Mouse (Mus musculus): ENCODE results near the gene Ppp2r5c. TPM values are rescaled to one million over a fixed set of nuclear protein-coding genes. Genes with fewer than 3 reads are reported as not detected.

Gene Ppp2r5c
- total and polyA plus RNA-seq, 3 experiments = 72.0 to 100.0 (median 93.9) TPM

- H3K4me1 ChIP-seq (ENCODE audit: control insufficient read depth in 1 of 2, insufficient read depth in 2 of 2, low read length in 2 of 2) = no peaks in the 10 kb centered on the region
- no peak overlapping the region for H3K4me3 ChIP-seq (ENCODE audit: control insufficient read depth in 1 of 2, insufficient read depth in 1 of 2, low read depth in 2 of 2, low read length in 2 of 2)
- H3K27me3 ChIP-seq (ENCODE audit: control insufficient read depth in 1 of 2, insufficient read depth in 2 of 2, low read length in 2 of 2) = no peaks in the 10 kb centered on the region
- H3K36me3 ChIP-seq (ENCODE audit: control insufficient read depth in 1 of 2, insufficient read depth in 2 of 2, low read length in 2 of 2) = no peaks in the 10 kb centered on the region
- H3K27ac ChIP-seq (ENCODE audit: control insufficient read depth, low read depth, low read length) = no peak overlapping the region
- H3K9me3 ChIP-seq (replicated peaks; ENCODE audit: insufficient read depth, low read length) = no peaks in the 10 kb centered on the region
- no peaks in the 10 kb centered on the region for H3K79me2 ChIP-seq (ENCODE audit: control insufficient read depth, insufficient read depth, low read length, poor library complexity)
- TF ChIP-seq JUND (IDR thresholded peaks at IDR 0.05; ENCODE audit: low read depth, low read length) (no peak), MEF2A (IDR thresholded peaks at IDR 0.05; ENCODE audit: extremely low read depth, insufficient replicate concordance, low read depth, low read length, poor library complexity, severe bottlenecking) (no peak), MAX (IDR thresholded peaks at IDR 0.05; ENCODE audit: low read length) (no peak), RAD21 (IDR thresholded peaks at IDR 0.05; ENCODE audit: low read depth, low read length) (no peak), ZNF384 (IDR thresholded peaks at IDR 0.05; ENCODE audit: low read depth, low read length) (no peak), SMC3 (IDR thresholded peaks at IDR 0.05; ENCODE audit: low read depth, low read length) (no peak), UBTF (IDR thresholded peaks at IDR 0.05; ENCODE audit: borderline replicate concordance, insufficient read depth, low read depth, low read length) (no peak), ZC3H11A (IDR thresholded peaks at IDR 0.05; ENCODE audit: low read depth, low read length) (no peak), NRF1 (IDR thresholded peaks at IDR 0.05; ENCODE audit: insufficient read depth, low read depth, low read length, poor library complexity, severe bottlenecking) (no peak), TBP (IDR thresholded peaks at IDR 0.05; ENCODE audit: low read depth, low read length) (no peak), CHD2 (IDR thresholded peaks at IDR 0.05; ENCODE audit: low read length) (no peak), CTCF (IDR thresholded peaks at IDR 0.05 in 2 of 3, conservative IDR thresholded peaks at IDR 0.05 in 1 of 3; ENCODE audit: control insufficient read depth in 1 of 3, insufficient read depth in 1 of 3, low read depth in 2 of 3, low read length in 3 of 3, poor library complexity in 1 of 3, severe bottlenecking in 1 of 3) (no peak), GATA1 (IDR thresholded peaks at IDR 0.05; ENCODE audit: low read depth, low read length) (no peak), TCF12 (IDR thresholded peaks at IDR 0.05; ENCODE audit: low read depth, low read length) (no peak), KAT2A (conservative IDR thresholded peaks at IDR 0.05; ENCODE audit: low read depth, low read length) (no peak), POLR2A (IDR thresholded peaks at IDR 0.05; ENCODE audit: control insufficient read depth in 1 of 2, insufficient read depth in 1 of 2, low read depth in 1 of 2, low read length in 2 of 2, poor library complexity in 1 of 2) (no peak), ZMIZ1 (IDR thresholded peaks at IDR 0.05; ENCODE audit: low read depth, low read length) (no peak), TAL1 (IDR thresholded peaks at IDR 0.05; ENCODE audit: low read length) (no peak), ZKSCAN1 (IDR thresholded peaks at IDR 0.05; ENCODE audit: low read depth, low read length) (no peak), SIN3A (IDR thresholded peaks at IDR 0.05; ENCODE audit: low read length) (no peak)
- no peak for DNase-seq (ENCODE audit: low read depth, low spot score)
- no peak overlapping the region for H3K9ac ChIP-seq (ENCODE audit: control insufficient read depth, low read depth, low read length, poor library complexity, severe bottlenecking)
These were observed 131.4 kb downstream of the Ppp2r5c start for GRCm38 (mm10) chr12:110578333-110578732.

GRCm38 (mm10) chr12:110588622-110589021 lies 141.7 kb downstream of the Ppp2r5c start:
- H3K4me3 ChIP-seq (ENCODE audit: control insufficient read depth in 1 of 2, insufficient read depth in 1 of 2, low read depth in 2 of 2, low read length in 2 of 2) = peak overlapping the region in 1 of 2 experiments; percentile 32; a peak in 2 of 4 replicates
- no peaks in the 10 kb centered on the region for H3K27me3 ChIP-seq (ENCODE audit: control insufficient read depth in 1 of 2, insufficient read depth in 2 of 2, low read length in 2 of 2)
- peak overlapping the region; percentile 14 for H3K9ac ChIP-seq (ENCODE audit: control insufficient read depth, low read depth, low read length, poor library complexity, severe bottlenecking)
- no peaks in the 10 kb centered on the region for H3K9me3 ChIP-seq (replicated peaks; ENCODE audit: insufficient read depth, low read length)
- H3K27ac ChIP-seq (ENCODE audit: control insufficient read depth, low read depth, low read length) = peak overlapping the region; percentile 54
- H3K4me1 ChIP-seq (ENCODE audit: control insufficient read depth in 1 of 2, insufficient read depth in 2 of 2, low read length in 2 of 2) = peaks cover 0 to 28% of the 10 kb centered on the region in 2 experiments; a peak in 3 of 4 replicates
- peak; percentile 88 for DNase-seq (ENCODE audit: low read depth, low spot score)
- H3K36me3 ChIP-seq (ENCODE audit: control insufficient read depth in 1 of 2, insufficient read depth in 2 of 2, low read length in 2 of 2) = peaks cover 0 to 19% of the 10 kb centered on the region in 2 experiments; a peak in 2 of 4 replicates
- peaks cover 19% of the 10 kb centered on the region for H3K79me2 ChIP-seq (ENCODE audit: control insufficient read depth, insufficient read depth, low read length, poor library complexity)
- TF ChIP-seq JUND (IDR thresholded peaks at IDR 0.05; ENCODE audit: low read depth, low read length) (no peak), ZC3H11A (IDR thresholded peaks at IDR 0.05; ENCODE audit: low read depth, low read length) (no peak), NELFE (IDR thresholded peaks at IDR 0.05; ENCODE audit: low read depth, low read length) (no peak), TCF12 (IDR thresholded peaks at IDR 0.05; ENCODE audit: low read depth, low read length) (peak; percentile 51; the same call in 1 of the 2 replicates), ZKSCAN1 (IDR thresholded peaks at IDR 0.05; ENCODE audit: low read depth, low read length) (no peak), MYC (IDR thresholded peaks at IDR 0.05; ENCODE audit: low read depth, low read length) (no peak), GABPA (IDR thresholded peaks at IDR 0.05; ENCODE audit: low read depth, low read length) (no peak), UBTF (IDR thresholded peaks at IDR 0.05; ENCODE audit: borderline replicate concordance, insufficient read depth, low read depth, low read length) (no peak), MYB (IDR thresholded peaks at IDR 0.05; ENCODE audit: low read depth, low read length) (peak; percentile 71), POLR2AphosphoS2 (IDR thresholded peaks at IDR 0.05; ENCODE audit: low read length) (peak; percentile 50; the same call in 1 of the 2 replicates), SIN3A (IDR thresholded peaks at IDR 0.05; ENCODE audit: low read length) (peak; percentile 71), MEF2A (IDR thresholded peaks at IDR 0.05; ENCODE audit: extremely low read depth, insufficient replicate concordance, low read depth, low read length, poor library complexity, severe bottlenecking) (no peak), POLR2A (IDR thresholded peaks at IDR 0.05; ENCODE audit: control insufficient read depth in 1 of 2, insufficient read depth in 1 of 2, low read depth in 1 of 2, low read length in 2 of 2, poor library complexity in 1 of 2) (0 out of 4 replicates have a peak, but pooled peaks of 1 of the 2 experiments have one; percentile 48), CHD1 (IDR thresholded peaks at IDR 0.05; ENCODE audit: low read depth, low read length) (no peak), MXI1 (IDR thresholded peaks at IDR 0.05; ENCODE audit: low read depth, low read length) (0 out of 2 replicates have a peak, but pooled peaks have one; percentile 26), USF2 (IDR thresholded peaks at IDR 0.05; ENCODE audit: borderline replicate concordance in 1 of 2, insufficient read depth in 1 of 2, low read depth in 1 of 2, low read length in 2 of 2) (no peak), TBP (IDR thresholded peaks at IDR 0.05; ENCODE audit: low read depth, low read length) (peak; percentile 33; the same call in 1 of the 2 replicates), MAX (IDR thresholded peaks at IDR 0.05; ENCODE audit: low read length) (no peak), CHD2 (IDR thresholded peaks at IDR 0.05; ENCODE audit: low read length) (no peak), USF1 (IDR thresholded peaks at IDR 0.05; ENCODE audit: low read depth, low read length) (no peak)

Measured in MEL (cell line).